Mouse (Mus musculus): Measurements from ENCODE around the gene Cenpa.

The Cenpa gene

GRCm38 (mm10) chr5:30666391-30667195 is at the start of gene Cenpa:
Gene Cenpa (plus strand): TSS chr5:30666777.
- in situ Hi-C loops (cut with MboI; ENCODE audit: low sequenced_read_pairs), result no loop called here

- in situ Hi-C loops (cut with MboI; ENCODE audit: low sequenced_read_pairs), result no loop called here
Measured at GRCm38 (mm10) chr5:30617357-30617756, 49.2 kb upstream of the Cenpa start.

GRCm38 (mm10) chr5:30617851-30618250 is 48.7 kb upstream of the Cenpa start:
- in situ Hi-C loops (cut with MboI; ENCODE audit: low sequenced_read_pairs), result no loop called here

GRCm38 (mm10) chr5:30618376-30619003 is 48.1 kb upstream of the Cenpa start:
- in situ Hi-C loops (cut with MboI; ENCODE audit: low sequenced_read_pairs), result no loop called here

GRCm38 (mm10) chr5:30619211-30619610 is 47.4 kb upstream of the Cenpa start:
- in situ Hi-C loops (cut with MboI; ENCODE audit: low sequenced_read_pairs), result no loop called here

GRCm38 (mm10) chr5:30620567-30620966 is 46.0 kb upstream of the Cenpa start:
- in situ Hi-C loops (cut with MboI; ENCODE audit: low sequenced_read_pairs), result no loop called here

GRCm38 (mm10) chr5:30621211-30621790 is 45.3 kb upstream of the Cenpa start:
- in situ Hi-C loops (cut with MboI; ENCODE audit: low sequenced_read_pairs), result no loop called here

GRCm38 (mm10) chr5:30621844-30622176 is 44.8 kb upstream of the Cenpa start:
- in situ Hi-C loops (cut with MboI; ENCODE audit: low sequenced_read_pairs), result no loop called here

GRCm38 (mm10) chr5:30622177-30622840 is 44.3 kb upstream of the Cenpa start:
- in situ Hi-C loops (cut with MboI; ENCODE audit: low sequenced_read_pairs), result no loop called here

- in situ Hi-C loops (cut with MboI; ENCODE audit: low sequenced_read_pairs), result no loop called here
Measured at GRCm38 (mm10) chr5:30622841-30623185, 43.8 kb upstream of the Cenpa start.

- in situ Hi-C loops (cut with MboI; ENCODE audit: low sequenced_read_pairs), result no loop called here
Measured at GRCm38 (mm10) chr5:30623380-30623779, 43.2 kb upstream of the Cenpa start.

- in situ Hi-C loops (cut with MboI; ENCODE audit: low sequenced_read_pairs), result no loop called here
Measured at GRCm38 (mm10) chr5:30624311-30624710, 42.3 kb upstream of the Cenpa start.

- in situ Hi-C loops (cut with MboI; ENCODE audit: low sequenced_read_pairs), result no loop called here
Measured at GRCm38 (mm10) chr5:30624908-30625307, 41.7 kb upstream of the Cenpa start.

GRCm38 (mm10) chr5:30625379-30625778 is 41.2 kb upstream of the Cenpa start:
- in situ Hi-C loops (cut with MboI; ENCODE audit: low sequenced_read_pairs), result no loop called here

GRCm38 (mm10) chr5:30626331-30627105 is 40.1 kb upstream of the Cenpa start:
- in situ Hi-C loops (cut with MboI; ENCODE audit: low sequenced_read_pairs), result no loop called here

- in situ Hi-C loops (cut with MboI; ENCODE audit: low sequenced_read_pairs), result no loop called here
Measured at GRCm38 (mm10) chr5:30628511-30628910, 38.1 kb upstream of the Cenpa start.

- in situ Hi-C loops (cut with MboI; ENCODE audit: low sequenced_read_pairs), result no loop called here
Measured at GRCm38 (mm10) chr5:30630401-30630800, 36.2 kb upstream of the Cenpa start.

GRCm38 (mm10) chr5:30632134-30632533 is 34.4 kb upstream of the Cenpa start:
- in situ Hi-C loops (cut with MboI; ENCODE audit: low sequenced_read_pairs), result no loop called here

GRCm38 (mm10) chr5:30636994-30637393 is 29.6 kb upstream of the Cenpa start:
- in situ Hi-C loops (cut with MboI; ENCODE audit: low sequenced_read_pairs), result loop anchor here (5.0 kb wide), 1 partner anchor 120 kb away; no protein-coding TSS in a partner anchor

GRCm38 (mm10) chr5:30638041-30638440 is 28.5 kb upstream of the Cenpa start:
- in situ Hi-C loops (cut with MboI; ENCODE audit: low sequenced_read_pairs), result loop anchor here (5.0 kb wide), 1 partner anchor 121 kb away; no protein-coding TSS in a partner anchor

All from CH12F3 (cell line).